ENCODE assay signal across 9 mouse cellular contexts in the genomic region with DNA sequence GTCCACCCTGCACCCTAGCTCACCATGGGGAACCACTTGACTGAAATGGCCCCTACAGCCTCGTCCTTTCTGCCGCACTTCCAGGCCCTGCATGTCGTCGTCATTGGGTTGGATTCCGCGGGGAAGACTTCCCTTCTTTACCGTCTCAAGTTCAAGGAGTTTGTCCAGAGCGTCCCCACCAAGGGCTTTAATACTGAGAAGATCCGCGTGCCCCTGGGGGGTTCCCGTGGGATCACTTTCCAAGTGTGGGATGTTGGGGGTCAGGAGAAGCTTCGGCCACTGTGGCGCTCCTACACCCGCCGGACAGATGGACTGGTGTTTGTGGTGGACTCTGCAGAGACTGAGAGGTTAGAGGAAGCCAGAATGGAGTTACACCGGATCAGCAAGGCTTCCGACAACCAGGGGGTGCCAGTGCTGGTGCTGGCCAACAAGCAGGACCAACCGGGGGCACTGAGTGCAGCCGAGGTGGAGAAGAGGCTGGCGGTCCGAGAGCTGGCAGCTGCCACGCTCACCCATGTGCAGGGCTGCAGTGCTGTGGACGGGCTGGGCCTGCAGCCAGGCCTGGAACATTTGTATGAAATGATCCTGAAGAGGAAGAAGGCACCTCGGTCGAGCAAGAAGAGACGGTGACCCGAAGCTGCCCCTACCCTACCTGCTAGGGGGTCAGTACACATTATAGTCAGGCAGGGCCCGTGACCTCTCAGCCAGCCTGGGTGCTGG. TPM values are rescaled to one million over a fixed set of nuclear protein-coding genes. Genes with fewer than 3 reads are reported as not detected.
DNase-seq lines count a peak whose midpoint lies in the region; ATAC-seq and TF ChIP-seq lines count a peak whose summit lies in the region.
"Had no signal": no experiment of that assay in that cellular context is flagged by ENCODE, and none has a peak within 500 bp of the region (broad histone marks: within the 10 kb centered on the region; RNA-seq: fewer than 3 reads in every experiment).

No protein-coding gene starts in this region.

- no peak for TF ChIP-seq EP300 in ES-Bruce4 (IDR thresholded peaks at IDR 0.05; ENCODE audit: insufficient read depth, low read depth, low read length)

- 62% methylated on average over 28 of the region's 28 CpGs for WGBS in heart, embryonic 11.5 days (ENCODE audit: insufficient replicate concordance)
- WGBS in kidney, embryonic 14.5 days = 64% methylated on average over 28 of the region's 28 CpGs
- 84% methylated on average over 28 of the region's 28 CpGs for WGBS in midbrain, postnatal 0 days

- H3K9ac ChIP-seq in ES-Bruce4 (ENCODE audit: low read depth, poor library complexity, severe bottlenecking) = peak overlapping the region; percentile 8; the same call in 1 of the 2 replicates
- peak overlapping the region; percentile 46 for H3K9ac ChIP-seq in heart, embryonic 11.5 days (ENCODE audit: low read depth, low read length)
- H3K9ac ChIP-seq in kidney, embryonic 14.5 days (ENCODE audit: low read depth, low read length) = no peak overlapping the region
- H3K9ac ChIP-seq in midbrain, postnatal 0 days (replicated peaks; ENCODE audit: low read length, poor library complexity, severe bottlenecking) = 0 out of 2 replicates have a peak overlapping the region, but pooled peaks have one; percentile 4
- H3K9ac ChIP-seq: limb, embryonic 12.5 days had no signal

- no peak for TF ChIP-seq POLR2A in ES-Bruce4 (IDR thresholded peaks at IDR 0.05; ENCODE audit: insufficient read depth, low read length)

- H3K4me1 ChIP-seq in ES-Bruce4 (ENCODE audit: control insufficient read depth, insufficient read depth, low read length) = peaks cover 10% of the 10 kb centered on the region
- H3K4me1 ChIP-seq in heart, embryonic 11.5 days (ENCODE audit: control insufficient read depth, insufficient read depth, low read length) = peaks cover 41% of the 10 kb centered on the region
- peaks cover 8% of the 10 kb centered on the region for H3K4me1 ChIP-seq in kidney, embryonic 14.5 days (ENCODE audit: control insufficient read depth, insufficient read depth, low read length)
- H3K4me1 ChIP-seq in midbrain, postnatal 0 days (ENCODE audit: insufficient read depth, low read length) = no peaks in the 10 kb centered on the region

- no peaks in the 10 kb centered on the region for H3K9me3 ChIP-seq in ES-Bruce4 (replicated peaks; ENCODE audit: control insufficient read depth, insufficient read depth, low read length, poor library complexity, severe bottlenecking)
- H3K9me3 ChIP-seq in heart, embryonic 11.5 days (replicated peaks; ENCODE audit: control insufficient read depth, low read length) = no peaks in the 10 kb centered on the region
- H3K9me3 ChIP-seq in kidney, embryonic 14.5 days (ENCODE audit: control insufficient read depth, low read length) = no peaks in the 10 kb centered on the region
- H3K9me3 ChIP-seq in midbrain, postnatal 0 days (ENCODE audit: low read length) = no peaks in the 10 kb centered on the region
- H3K9me3 ChIP-seq: limb, embryonic 12.5 days had no signal

- H3K27me3 ChIP-seq in ES-Bruce4 (ENCODE audit: control insufficient read depth, insufficient read depth, low read length, poor library complexity, severe bottlenecking) = no peaks in the 10 kb centered on the region
- H3K27me3 ChIP-seq in heart, embryonic 11.5 days (ENCODE audit: control insufficient read depth, insufficient read depth, low read length) = no peaks in the 10 kb centered on the region
- H3K27me3 ChIP-seq in kidney, embryonic 14.5 days (ENCODE audit: control insufficient read depth, insufficient read depth, low read length) = peaks cover 6% of the 10 kb centered on the region; the same call in 1 of the 2 replicates
- H3K27me3 ChIP-seq in midbrain, postnatal 0 days (ENCODE audit: insufficient read depth, low read length) = no peaks in the 10 kb centered on the region

- peak overlapping the region; percentile 22 for H3K4me3 ChIP-seq in ES-Bruce4 (ENCODE audit: low read depth, low read length)
- H3K4me3 ChIP-seq in heart, embryonic 11.5 days (ENCODE audit: low read depth, low read length) = peak overlapping the region; percentile 68
- H3K4me3 ChIP-seq in kidney, embryonic 14.5 days (ENCODE audit: low read length) = no peak overlapping the region
- H3K4me3 ChIP-seq in midbrain, postnatal 0 days (ENCODE audit: low read depth, low read length) = no peak overlapping the region

- TF ChIP-seq CTCF in ES-Bruce4 (IDR thresholded peaks at IDR 0.05; ENCODE audit: low read depth, low read length) = no peak
- no peak for TF ChIP-seq CTCF in midbrain, postnatal 0 days (IDR thresholded peaks at IDR 0.05)

- no peak for ATAC-seq in heart, embryonic 11.5 days (replicated peaks; ENCODE audit: insufficient number of reproducible peaks, low FRiP score, low TSS enrichment)
- no peak for ATAC-seq in kidney, embryonic 14.5 days (ENCODE audit: low FRiP score, low TSS enrichment)
- ATAC-seq in midbrain, postnatal 0 days (ENCODE audit: low FRiP score) = no peak
- ATAC-seq in erythroid progenitor cell, adult 5-6 weeks (replicated peaks; ENCODE audit: low FRiP score, poor library complexity, severe bottlenecking) = no peak
- no peak for ATAC-seq in frontal cortex, adult (ENCODE audit: low TSS enrichment)

- no peaks in the 10 kb centered on the region for H3K36me3 ChIP-seq in ES-Bruce4 (ENCODE audit: control insufficient read depth, insufficient read depth, low read length, poor library complexity, severe bottlenecking)
- no peaks in the 10 kb centered on the region for H3K36me3 ChIP-seq in heart, embryonic 11.5 days (ENCODE audit: control insufficient read depth, insufficient read depth, low read length)
- H3K36me3 ChIP-seq in kidney, embryonic 14.5 days (ENCODE audit: control insufficient read depth, insufficient read depth, low read length) = no peaks in the 10 kb centered on the region
- H3K36me3 ChIP-seq in midbrain, postnatal 0 days (ENCODE audit: insufficient read depth, low read length) = no peaks in the 10 kb centered on the region
- H3K36me3 ChIP-seq: limb, embryonic 12.5 days had no signal

- peak; percentile 39 for DNase-seq in cerebellum, adult 11-12 months
- no peak for DNase-seq in cerebellum, adult 9-11 months
- no peak for DNase-seq in midbrain, postnatal 0 days (ENCODE audit: low spot score)

- no peak overlapping the region for H3K27ac ChIP-seq in ES-Bruce4 (ENCODE audit: insufficient read depth, low read length)
- H3K27ac ChIP-seq in heart, embryonic 11.5 days (ENCODE audit: low read depth, low read length) = 0 out of 2 replicates have a peak overlapping the region, but pooled peaks have one; percentile 22
- H3K27ac ChIP-seq in kidney, embryonic 14.5 days (ENCODE audit: low read depth, low read length) = no peak overlapping the region
- no peak overlapping the region for H3K27ac ChIP-seq in midbrain, postnatal 0 days (ENCODE audit: low read depth, low read length)
- H3K27ac ChIP-seq: limb, embryonic 12.5 days had no signal

- H3K4me2 ChIP-seq in heart, embryonic 11.5 days = peak overlapping the region; percentile 93
- peak overlapping the region; percentile 17; the same call in 1 of the 2 replicates for H3K4me2 ChIP-seq in kidney, embryonic 14.5 days (replicated peaks; ENCODE audit: low read depth, low read length)
- peak overlapping the region; percentile 20; the same call in 1 of the 2 replicates for H3K4me2 ChIP-seq in midbrain, postnatal 0 days (ENCODE audit: low read depth, low read length, poor library complexity, severe bottlenecking)

RNA-seq across cellular contexts. Expression of a gene that starts 1.4 kb away (rescaled TPM):
- 5.1 and 5.3 TPM in 2 replicates for polyA plus RNA-seq in ES-Bruce4 (2011; ENCODE audit: insufficient read depth, insufficient read length, low read depth, missing spikeins)
- polyA plus RNA-seq in heart, embryonic 11.5 days (2014; fragmentation: Nextera tagmentation; extraction: Ambion mirVana) = 9.4 and 10.5 TPM in 2 replicates
- 2.4 and 2.8 TPM in 2 replicates for polyA plus RNA-seq in kidney, embryonic 14.5 days (2014; fragmentation: Nextera tagmentation; extraction: Ambion mirVana)
- 4.5 and 6.9 TPM in 2 replicates for total RNA-seq in midbrain, postnatal 0 days (2014; rRNA removed)
- 5.7 and 7.1 TPM in 2 replicates for polyA plus RNA-seq in midbrain, postnatal 0 days (2015; fragmentation: Nextera tagmentation; extraction: Ambion mirVana)
- total RNA-seq in erythroid progenitor cell, adult 5-6 weeks (2015; ENCODE audit: low replicate concordance) = not detected in 2 replicates
- total RNA-seq in erythroid progenitor cell, adult 5-6 weeks (2017; ENCODE audit: low replicate concordance) = 1.0 and 1.5 TPM in 2 replicates

RNA-seq across cellular contexts. Expression of a gene that starts 39.8 kb away (rescaled TPM):
- 57.4 and 64.0 TPM in 2 replicates for polyA plus RNA-seq in ES-Bruce4 (2011; ENCODE audit: insufficient read depth, insufficient read length, low read depth, missing spikeins)
- polyA plus RNA-seq in heart, embryonic 11.5 days (2014; fragmentation: Nextera tagmentation; extraction: Ambion mirVana) = 27.9 and 28.2 TPM in 2 replicates
- polyA plus RNA-seq in kidney, embryonic 14.5 days (2014; fragmentation: Nextera tagmentation; extraction: Ambion mirVana) = 31.6 and 35.8 TPM in 2 replicates
- 2.8 and 3.6 TPM in 2 replicates for total RNA-seq in midbrain, postnatal 0 days (2014; rRNA removed)
- 8.3 and 9.2 TPM in 2 replicates for polyA plus RNA-seq in midbrain, postnatal 0 days (2015; fragmentation: Nextera tagmentation; extraction: Ambion mirVana)
- total RNA-seq in erythroid progenitor cell, adult 5-6 weeks (2015; ENCODE audit: low replicate concordance) = 81.1 and 91.4 TPM in 2 replicates
- total RNA-seq in erythroid progenitor cell, adult 5-6 weeks (2017; ENCODE audit: low replicate concordance) = 34.5 and 43.0 TPM in 2 replicates

Comparison
In these comparisons a context has a peak if more than half of its experiments do, and no peak if none do; other contexts are left out.
1. H3K4me3 ChIP-seq: peak in ES-Bruce4 (single experiment) and heart, embryonic 11.5 days (single experiment); none in kidney, embryonic 14.5 days (single experiment) and midbrain, postnatal 0 days (single experiment).
2. H3K4me2 ChIP-seq: peak in every context shown above with its lines; median percentile 93 in heart, embryonic 11.5 days; 20 in midbrain, postnatal 0 days; 17 in kidney, embryonic 14.5 days.